Mouse (Mus musculus): ENCODE data around the gene Lsamp.

Gene Lsamp

DNA sequence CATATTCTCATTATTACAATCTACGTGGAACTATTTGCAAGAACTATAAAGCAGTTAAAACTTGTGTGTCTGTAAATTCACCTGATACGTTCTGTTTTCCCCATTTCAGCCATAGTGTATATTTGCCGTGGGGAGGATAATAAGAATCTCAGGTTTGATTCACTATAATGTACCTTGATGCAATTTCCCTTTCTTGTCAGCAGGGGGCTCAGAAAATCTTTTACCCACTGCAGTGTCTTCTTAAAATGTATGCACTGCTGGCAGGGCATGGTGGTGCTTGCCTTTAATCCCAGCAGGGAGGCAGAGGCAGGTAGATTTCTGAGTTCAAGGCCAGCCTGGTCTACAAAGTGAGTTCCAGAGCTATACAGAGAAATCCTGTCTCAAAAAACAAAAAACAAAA lies 287.7 kb downstream of the Lsamp start:
- DNase-seq (ENCODE audit: low spot score in 2 of 2) = peak in 1 of 2 experiments; percentile 12

DNA sequence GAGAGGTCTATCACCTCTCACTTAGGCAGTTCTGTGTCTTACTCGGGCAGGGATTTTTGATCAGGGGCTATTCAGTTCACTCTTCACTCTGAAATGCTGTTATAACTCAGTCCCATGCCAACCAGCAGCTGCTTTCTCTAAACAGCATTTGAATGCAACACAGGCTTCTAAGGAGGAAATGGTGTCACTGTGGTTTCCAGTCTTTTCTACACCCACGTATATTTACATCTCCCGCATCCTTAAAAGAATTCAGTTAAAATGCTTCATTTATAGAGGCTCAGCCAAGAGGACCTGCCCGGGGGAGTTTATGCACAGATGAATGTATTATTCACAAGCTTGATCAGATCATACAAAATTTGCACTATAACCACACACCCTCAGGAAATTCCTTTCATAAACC lies 306.0 kb downstream of the Lsamp start:
- DNase-seq (ENCODE audit: low spot score in 2 of 2) = peak; percentile 16 to 30

DNA sequence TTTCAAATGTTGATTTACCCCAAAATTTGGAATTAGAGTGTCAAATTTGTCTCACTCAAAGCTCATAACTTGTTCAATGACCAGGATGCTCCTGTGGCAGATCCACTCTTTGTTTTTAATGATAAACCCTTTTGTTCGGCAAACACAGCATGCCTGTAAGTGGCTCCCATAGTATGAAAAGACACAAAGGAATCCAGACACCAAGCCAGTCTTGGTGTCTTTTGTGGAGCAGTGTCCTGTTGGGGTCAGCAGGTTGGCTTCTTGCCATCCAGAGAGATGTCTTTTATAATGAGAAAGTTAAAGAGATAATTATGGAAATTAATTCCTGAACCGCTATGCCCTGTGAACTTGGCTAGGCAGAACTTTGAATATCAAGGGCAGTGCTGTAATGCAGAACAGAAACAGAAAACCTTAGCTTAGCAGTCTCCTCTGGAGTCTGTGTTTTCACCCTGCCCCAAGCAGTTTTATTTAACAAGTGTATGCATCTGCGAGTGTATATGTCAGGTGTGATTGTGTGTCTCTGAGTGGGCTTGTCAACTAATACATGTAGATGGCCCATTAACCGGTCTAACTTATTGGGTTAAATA lies 310.2 kb downstream of the Lsamp start:
- DNase-seq (ENCODE audit: low spot score in 2 of 2) = no peak

DNA sequence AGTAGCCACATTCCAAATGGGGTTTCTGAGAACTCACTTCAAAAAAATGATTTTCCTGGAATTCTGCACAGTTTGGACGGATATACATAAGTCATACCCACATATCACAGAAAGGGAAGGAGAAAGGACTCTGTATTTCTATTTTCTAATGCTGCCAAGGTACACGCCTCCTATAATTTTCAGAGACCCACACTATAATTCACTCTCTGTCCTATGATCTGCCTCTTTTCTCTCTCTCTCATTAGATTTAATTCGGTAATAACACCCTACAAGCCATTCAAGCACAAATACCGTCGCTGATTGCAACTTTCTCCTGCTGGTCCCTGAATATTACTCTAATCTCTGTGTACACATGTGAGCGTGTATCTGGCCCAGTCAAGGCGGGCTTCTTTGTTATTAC lies 311.1 kb downstream of the Lsamp start:
- DNase-seq (ENCODE audit: low spot score in 2 of 2) = no peak

DNA sequence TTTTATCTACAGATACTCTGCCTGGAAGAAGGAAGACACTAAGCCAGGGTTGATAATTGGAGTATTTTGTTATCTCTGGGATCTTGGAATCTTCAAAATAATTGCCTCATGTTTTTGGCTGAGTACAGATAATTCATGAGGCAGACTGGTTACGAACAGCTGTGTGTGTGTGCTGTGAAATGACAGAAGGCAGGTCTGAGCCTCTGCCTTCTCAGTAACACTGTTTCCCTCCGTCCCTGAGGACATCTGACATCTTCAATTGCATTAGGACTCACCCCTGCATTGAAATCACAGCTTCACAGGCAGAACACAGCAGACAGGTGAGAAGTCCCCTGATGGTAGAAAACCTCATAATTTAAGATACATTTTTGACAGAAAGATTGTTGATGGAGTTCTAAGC lies 323.5 kb downstream of the Lsamp start:
- no peak for DNase-seq (ENCODE audit: low spot score in 2 of 2)

- DNase-seq (ENCODE audit: low spot score in 2 of 2) = no peak
Measured at GRCm38 (mm10) chr16:40316199-40316598, 332.0 kb downstream of the Lsamp start.

DNA sequence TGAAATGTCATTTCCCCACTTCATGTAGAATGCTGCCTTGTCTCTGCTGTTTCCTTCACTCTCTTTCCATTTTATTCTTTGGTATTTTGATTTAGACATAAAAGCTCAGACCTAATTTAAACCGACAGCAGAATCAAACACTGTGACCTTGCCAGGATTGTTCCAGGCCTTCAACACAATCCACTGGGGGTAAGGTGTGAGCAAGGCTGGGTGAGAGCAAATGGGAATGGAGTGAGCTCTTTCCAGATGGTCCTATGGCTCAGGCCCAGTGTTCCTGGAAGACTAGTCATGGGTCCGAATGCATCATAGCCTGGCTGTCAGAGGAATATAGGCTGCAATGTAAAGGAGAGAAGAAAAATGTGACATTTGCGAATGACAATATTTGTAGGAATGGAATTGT lies 340.6 kb downstream of the Lsamp start:
- DNase-seq (ENCODE audit: low spot score in 2 of 2) = no peak

GRCm38 (mm10) chr16:40328249-40328820 lies 344.2 kb downstream of the Lsamp start:
- no peak for DNase-seq (ENCODE audit: low spot score in 2 of 2)

DNA sequence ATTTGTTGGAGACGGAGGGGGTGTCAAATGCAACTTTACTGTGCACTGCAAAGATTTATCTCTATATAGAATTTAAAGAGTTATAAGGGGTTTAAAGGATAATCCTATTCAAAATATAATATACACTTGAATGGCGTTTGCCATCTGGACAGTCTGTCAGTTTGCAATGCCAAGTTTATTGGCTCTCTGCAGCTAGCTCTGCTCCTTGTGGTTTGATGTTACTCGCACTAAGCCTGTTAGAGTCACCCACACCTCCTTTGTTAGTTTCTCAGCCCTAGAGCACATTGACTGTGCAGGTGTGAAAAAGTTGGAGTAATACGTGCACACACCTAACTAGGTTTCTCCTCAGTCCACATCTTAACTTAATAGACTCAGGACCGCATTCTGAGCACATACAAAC lies 385.5 kb downstream of the Lsamp start:
- DNase-seq (ENCODE audit: low spot score in 2 of 2) = no peak

- no peak for DNase-seq (ENCODE audit: low spot score in 2 of 2)
Measured at GRCm38 (mm10) chr16:40371291-40371690, 387.1 kb downstream of the Lsamp start.

GRCm38 (mm10) chr16:40375314-40375713 lies 391.2 kb downstream of the Lsamp start:
- no peak for DNase-seq (ENCODE audit: low spot score in 2 of 2)

DNA sequence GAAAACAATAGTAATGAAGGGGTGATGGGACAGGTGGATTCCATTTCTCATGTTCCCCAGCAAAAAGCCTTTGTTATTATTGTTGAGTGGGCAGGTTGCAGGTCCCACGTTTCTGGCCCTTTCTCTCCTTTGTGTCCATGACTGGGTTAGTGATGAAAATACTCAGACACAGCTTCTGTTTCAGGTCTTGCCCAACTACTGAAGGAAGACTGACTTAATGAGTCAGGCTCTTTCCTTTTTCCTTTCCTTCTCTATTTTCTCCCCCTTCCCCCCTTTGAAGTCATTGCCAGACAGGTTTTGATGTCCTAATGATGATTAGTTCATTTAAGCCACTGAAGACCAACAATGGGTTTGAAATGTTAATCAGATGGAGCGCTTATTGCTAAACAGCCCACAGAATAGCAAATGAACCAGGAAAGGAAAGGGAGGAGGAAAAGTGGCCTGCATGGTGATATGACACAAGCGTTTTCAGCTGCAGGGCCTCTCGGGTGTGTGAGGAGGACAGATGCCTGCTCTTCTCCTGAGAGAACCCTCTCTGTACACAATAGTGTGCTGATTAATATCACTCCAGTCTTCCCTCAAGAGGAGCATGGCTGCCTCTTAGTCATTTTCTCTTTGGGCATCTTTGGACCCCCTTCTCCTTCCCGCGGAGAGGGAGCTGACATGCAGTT lies 393.1 kb downstream of the Lsamp start:
- no peak for DNase-seq (ENCODE audit: low spot score in 2 of 2)

- DNase-seq (ENCODE audit: low spot score in 2 of 2) = no peak
Measured at GRCm38 (mm10) chr16:40392106-40392505, 407.9 kb downstream of the Lsamp start.

DNA sequence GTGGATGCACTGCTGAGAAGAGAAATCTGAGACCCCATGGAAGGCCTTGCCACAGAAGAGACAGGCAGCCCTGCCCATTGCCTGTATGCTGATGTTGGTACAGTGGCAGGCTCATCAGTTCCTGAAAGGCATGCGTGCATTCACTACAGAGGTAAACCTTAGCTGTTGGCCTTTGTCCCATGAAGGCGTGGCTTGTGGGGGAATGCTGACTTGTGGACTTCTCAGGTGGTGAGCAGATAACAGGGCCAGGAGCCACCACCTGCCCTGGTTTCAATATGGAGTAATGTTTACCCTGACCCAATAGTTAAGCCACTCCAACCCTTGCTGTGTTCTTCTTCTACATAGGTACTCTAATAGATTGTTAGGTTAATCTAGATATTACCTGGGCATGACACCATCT lies 415.4 kb downstream of the Lsamp start:
- DNase-seq (ENCODE audit: low spot score in 2 of 2) = no peak

GRCm38 (mm10) chr16:40434280-40434679 lies 450.1 kb downstream of the Lsamp start:
- DNase-seq (ENCODE audit: low spot score in 2 of 2) = no peak

DNA sequence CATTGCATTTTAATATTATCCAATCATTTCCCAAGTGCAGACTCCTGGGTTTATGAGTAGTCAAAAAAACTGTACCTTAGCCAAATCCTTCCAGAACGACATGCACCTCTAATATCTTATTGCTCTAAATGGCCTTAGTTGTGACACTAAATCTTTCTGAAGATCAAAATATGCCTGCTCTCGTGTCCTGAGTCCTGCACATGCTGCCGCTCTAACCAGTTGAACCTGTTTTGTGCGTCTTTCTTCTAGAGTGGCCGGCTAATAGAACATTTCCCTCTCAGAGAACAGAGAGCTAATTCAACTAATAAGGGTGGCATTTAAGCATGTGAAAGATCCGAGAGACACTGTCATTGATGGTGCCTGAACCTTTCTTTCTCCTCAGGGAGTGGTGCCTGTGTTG lies 452.3 kb downstream of the Lsamp start:
- DNase-seq (ENCODE audit: low spot score in 2 of 2) = no peak

GRCm38 (mm10) chr16:40437879-40438278 lies 453.7 kb downstream of the Lsamp start:
- no peak for DNase-seq (ENCODE audit: low spot score in 2 of 2)

DNA sequence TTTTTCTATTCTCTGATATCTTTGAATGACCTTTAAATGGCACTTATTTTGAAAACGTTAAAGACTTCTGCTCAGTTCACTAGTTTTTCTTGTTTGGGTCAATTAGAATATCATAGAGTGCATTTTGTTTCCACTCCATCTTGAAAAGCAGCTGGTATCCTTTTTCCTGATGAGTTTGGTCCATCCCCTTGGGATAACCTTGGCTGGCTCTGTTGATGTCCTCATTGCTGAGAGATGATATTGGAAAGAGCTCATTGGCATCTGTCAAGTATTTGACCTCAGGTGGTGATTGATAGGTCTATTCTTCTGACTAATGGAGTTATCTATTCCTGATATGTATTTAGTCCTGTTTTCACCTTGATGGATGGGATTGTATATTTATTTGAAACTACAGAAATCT lies 454.7 kb downstream of the Lsamp start:
- no peak for DNase-seq (ENCODE audit: low spot score in 2 of 2)

GRCm38 (mm10) chr16:40446587-40446986 lies 462.4 kb downstream of the Lsamp start:
- peak; percentile 35 to 43 for DNase-seq (ENCODE audit: low spot score in 2 of 2)

DNA sequence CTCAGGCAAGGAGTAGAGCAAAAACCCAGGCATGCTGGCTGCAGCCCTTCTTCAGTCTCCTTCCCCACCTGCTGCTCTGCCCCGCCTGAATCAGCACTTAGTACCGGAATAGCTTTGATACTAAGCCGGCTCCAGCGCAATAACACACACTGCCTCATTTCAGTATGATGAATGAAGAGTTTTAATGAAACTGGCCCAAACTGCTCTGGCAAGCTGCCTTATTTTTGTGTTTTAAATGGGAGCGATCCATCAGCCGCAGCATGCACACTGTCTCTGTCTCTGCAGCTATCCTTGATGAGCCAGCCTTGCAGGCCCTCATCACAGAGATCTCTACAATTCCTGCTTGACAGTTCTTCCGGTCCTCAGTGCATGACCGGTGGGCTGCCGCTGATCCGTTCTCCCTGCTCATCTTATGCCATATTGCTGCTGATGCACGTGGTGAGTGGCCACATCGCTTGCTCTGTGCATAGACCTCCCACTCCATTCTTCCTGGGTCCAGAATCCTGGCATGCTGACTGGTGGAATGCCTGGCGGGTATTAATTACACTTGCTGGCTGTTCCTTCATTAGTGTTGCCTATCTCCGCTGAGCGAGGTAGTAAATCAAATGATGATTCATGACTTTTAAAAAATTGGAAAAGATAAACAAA lies 479.4 kb downstream of the Lsamp start:
- peak in 1 of 2 experiments; percentile 33 for DNase-seq (ENCODE audit: low spot score in 2 of 2)

- DNase-seq (ENCODE audit: low spot score in 2 of 2) = peak; percentile 33 to 44
Measured at GRCm38 (mm10) chr16:40466596-40466995, 482.4 kb downstream of the Lsamp start.

DNA sequence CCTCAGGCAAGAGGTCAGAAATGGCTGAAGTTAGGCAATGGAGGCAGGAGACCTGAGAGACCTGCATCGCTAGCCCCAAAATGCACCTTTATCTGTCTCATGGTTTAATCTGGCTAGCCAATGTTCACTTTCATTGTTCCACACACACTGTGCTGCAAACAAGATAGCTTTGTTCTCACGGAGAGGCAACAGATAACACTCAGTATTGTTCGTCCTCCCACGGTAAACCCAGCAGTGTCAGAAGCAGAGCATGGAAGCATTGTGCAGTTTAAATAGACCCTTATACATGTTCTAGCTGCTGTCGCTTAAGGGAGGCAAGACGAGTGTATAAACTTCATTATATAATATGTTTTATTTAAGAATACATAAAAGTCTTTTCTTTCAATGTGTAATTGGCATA lies 486.8 kb downstream of the Lsamp start:
- no peak for DNase-seq (ENCODE audit: low spot score in 2 of 2)

- DNase-seq (ENCODE audit: low spot score in 2 of 2) = no peak
Measured at GRCm38 (mm10) chr16:40471967-40472366, 487.8 kb downstream of the Lsamp start.

Measured in frontal cortex, postnatal 36 days (tissue).